Mouse (Mus musculus): ENCODE data around the gene 4930544D05Rik.

Gene 4930544D05Rik

GRCm38 (mm10) chr11:70598451-70598953 is 17.1 kb upstream of the 4930544D05Rik start:
- DNase-seq (ENCODE audit: low spot score in 2 of 2) = no peak

GRCm38 (mm10) chr11:70605024-70605566 is 10.6 kb upstream of the 4930544D05Rik start:
- peak; percentile 60 to 80 for DNase-seq (ENCODE audit: low spot score in 2 of 2)

GRCm38 (mm10) chr11:70606717-70607116 is 8.9 kb upstream of the 4930544D05Rik start:
- DNase-seq (ENCODE audit: low spot score in 2 of 2) = no peak

GRCm38 (mm10) chr11:70607611-70608010 is 8.0 kb upstream of the 4930544D05Rik start:
- DNase-seq (ENCODE audit: low spot score in 2 of 2) = no peak

- DNase-seq (ENCODE audit: low spot score in 2 of 2) = no peak
These were observed 7.1 kb upstream of the 4930544D05Rik start for GRCm38 (mm10) chr11:70608381-70609066.

- no peak for DNase-seq (ENCODE audit: low spot score in 2 of 2)
These were observed 4.9 kb upstream of the 4930544D05Rik start for GRCm38 (mm10) chr11:70610752-70611151.

GRCm38 (mm10) chr11:70612505-70612904 is 3.1 kb upstream of the 4930544D05Rik start:
- DNase-seq (ENCODE audit: low spot score in 2 of 2) = no peak

GRCm38 (mm10) chr11:70615074-70615473 is 574 bp upstream of the 4930544D05Rik start:
- DNase-seq (ENCODE audit: low spot score in 2 of 2) = no peak

GRCm38 (mm10) chr11:70619101-70619500 is 3.5 kb downstream of the 4930544D05Rik start, which contains the start of gene Chrne:
Gene Chrne (minus strand): TSS chr11:70619216.
- DNase-seq (ENCODE audit: low spot score in 2 of 2) = no peak

- DNase-seq (ENCODE audit: low spot score in 2 of 2) = no peak
These were observed 6.5 kb downstream of the 4930544D05Rik start for GRCm38 (mm10) chr11:70621972-70622814.

- no peak for DNase-seq (ENCODE audit: low spot score in 2 of 2)
These were observed 7.5 kb downstream of the 4930544D05Rik start for GRCm38 (mm10) chr11:70623053-70623742.

GRCm38 (mm10) chr11:70625473-70625872 is 9.8 kb downstream of the 4930544D05Rik start:
- DNase-seq (ENCODE audit: low spot score in 2 of 2) = peak in 1 of 2 experiments; percentile 50

- no peak for DNase-seq (ENCODE audit: low spot score in 2 of 2)
These were observed 11.2 kb downstream of the 4930544D05Rik start for GRCm38 (mm10) chr11:70626877-70627276.

- DNase-seq (ENCODE audit: low spot score in 2 of 2) = no peak
These were observed 12.8 kb downstream of the 4930544D05Rik start for GRCm38 (mm10) chr11:70628431-70628830.

GRCm38 (mm10) chr11:70629557-70629956 is 13.9 kb downstream of the 4930544D05Rik start:
- no peak for DNase-seq (ENCODE audit: low spot score in 2 of 2)

- DNase-seq (ENCODE audit: low spot score in 2 of 2) = no peak
These were observed 14.5 kb downstream of the 4930544D05Rik start for GRCm38 (mm10) chr11:70630129-70630528.

- no peak for DNase-seq (ENCODE audit: low spot score in 2 of 2)
These were observed 20.0 kb downstream of the 4930544D05Rik start for GRCm38 (mm10) chr11:70635601-70636000.

- no peak for DNase-seq (ENCODE audit: low spot score in 2 of 2)
These were observed 22.1 kb downstream of the 4930544D05Rik start for GRCm38 (mm10) chr11:70637764-70638163.

- no peak for DNase-seq (ENCODE audit: low spot score in 2 of 2)
These were observed 22.6 kb downstream of the 4930544D05Rik start for GRCm38 (mm10) chr11:70638293-70638692.

- no peak for DNase-seq (ENCODE audit: low spot score in 2 of 2)
These were observed 23.1 kb downstream of the 4930544D05Rik start, which contains the start of gene Gp1ba for GRCm38 (mm10) chr11:70638714-70639278. Gene Gp1ba (plus strand): TSS chr11:70639122.

- no peak for DNase-seq (ENCODE audit: low spot score in 2 of 2)
These were observed 24.3 kb downstream of the 4930544D05Rik start for GRCm38 (mm10) chr11:70639976-70640375.
